Mouse (Mus musculus): ENCODE data around the gene Rnf220.

DNA sequence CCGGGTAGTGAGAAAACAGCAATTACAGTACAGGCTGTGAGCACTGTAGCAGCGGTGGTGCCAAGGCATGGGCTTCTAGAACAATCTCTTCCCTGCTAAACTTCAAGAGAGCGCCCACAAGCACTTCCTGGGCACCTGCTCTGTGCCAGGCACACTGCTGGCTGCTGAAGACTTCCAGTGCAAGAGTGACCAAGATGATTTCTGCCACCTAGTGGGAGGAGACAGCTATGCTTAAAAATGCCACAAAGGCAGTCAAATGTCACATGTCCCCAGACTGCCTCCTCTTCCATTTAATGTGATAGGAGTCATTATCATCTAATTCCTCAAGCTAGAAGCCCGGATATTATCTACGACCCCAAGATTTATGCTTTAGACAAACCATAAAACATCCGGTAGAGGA, 150.8 kb downstream of the Rnf220 start:
- TF ChIP-seq CTCF (IDR thresholded peaks at IDR 0.05; ENCODE audit: extremely low read depth, insufficient read depth, insufficient read length, insufficient replicate concordance) (peak; percentile 18; the same call in 1 of the 2 replicates), POLR2A (IDR thresholded peaks at IDR 0.05; ENCODE audit: low read depth, low read length) (no peak)
